Mouse (Mus musculus): Measurements from ENCODE around the gene Hras.

Hras gene

DNA sequence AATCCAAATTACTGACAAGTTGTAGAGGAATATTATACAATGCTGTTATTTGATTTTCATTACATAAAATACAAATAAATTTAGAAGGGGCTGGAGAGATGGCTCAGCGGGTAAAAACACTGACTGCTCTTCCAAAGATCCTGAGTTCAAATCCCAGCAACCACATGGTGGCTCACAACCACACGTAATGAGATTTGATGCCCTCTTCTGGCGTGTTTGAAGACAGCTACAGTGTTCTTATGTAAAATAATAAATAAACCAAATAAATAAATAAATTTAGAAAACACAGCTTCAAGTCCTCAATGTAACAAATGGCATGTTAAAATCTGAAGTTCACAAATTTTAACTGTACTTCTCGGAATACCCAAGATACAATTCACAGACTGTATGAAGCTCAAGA, 18.7 kb downstream of the Hras start:
- no peak for DNase-seq (ENCODE audit: low spot score)

DNA sequence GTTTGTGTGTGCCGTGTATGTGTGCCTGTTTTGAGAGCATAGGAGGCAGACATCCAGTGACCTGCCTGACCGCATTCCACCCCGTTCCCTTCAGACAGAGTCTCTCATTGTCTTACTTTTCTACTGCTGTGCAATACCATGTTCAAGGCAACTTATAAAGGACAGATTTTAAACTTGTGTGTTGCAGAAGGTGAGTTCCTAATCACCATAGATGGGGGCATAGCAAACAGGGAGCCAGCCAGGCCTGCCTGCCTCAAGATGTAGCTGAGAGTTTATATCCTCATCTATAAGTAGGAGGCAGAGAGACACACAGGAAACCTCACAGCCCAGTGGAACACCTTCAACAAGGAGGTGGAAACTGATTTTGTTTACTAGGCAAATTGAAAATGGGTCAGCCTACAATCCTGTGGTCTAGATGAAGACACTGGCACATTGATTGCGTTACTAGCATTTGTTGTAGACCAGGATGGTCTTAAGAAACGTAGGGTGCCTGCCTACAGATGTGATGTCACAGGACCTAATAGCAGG, 20.4 kb downstream of the Hras start:
- DNase-seq (ENCODE audit: low spot score), result no peak

DNA sequence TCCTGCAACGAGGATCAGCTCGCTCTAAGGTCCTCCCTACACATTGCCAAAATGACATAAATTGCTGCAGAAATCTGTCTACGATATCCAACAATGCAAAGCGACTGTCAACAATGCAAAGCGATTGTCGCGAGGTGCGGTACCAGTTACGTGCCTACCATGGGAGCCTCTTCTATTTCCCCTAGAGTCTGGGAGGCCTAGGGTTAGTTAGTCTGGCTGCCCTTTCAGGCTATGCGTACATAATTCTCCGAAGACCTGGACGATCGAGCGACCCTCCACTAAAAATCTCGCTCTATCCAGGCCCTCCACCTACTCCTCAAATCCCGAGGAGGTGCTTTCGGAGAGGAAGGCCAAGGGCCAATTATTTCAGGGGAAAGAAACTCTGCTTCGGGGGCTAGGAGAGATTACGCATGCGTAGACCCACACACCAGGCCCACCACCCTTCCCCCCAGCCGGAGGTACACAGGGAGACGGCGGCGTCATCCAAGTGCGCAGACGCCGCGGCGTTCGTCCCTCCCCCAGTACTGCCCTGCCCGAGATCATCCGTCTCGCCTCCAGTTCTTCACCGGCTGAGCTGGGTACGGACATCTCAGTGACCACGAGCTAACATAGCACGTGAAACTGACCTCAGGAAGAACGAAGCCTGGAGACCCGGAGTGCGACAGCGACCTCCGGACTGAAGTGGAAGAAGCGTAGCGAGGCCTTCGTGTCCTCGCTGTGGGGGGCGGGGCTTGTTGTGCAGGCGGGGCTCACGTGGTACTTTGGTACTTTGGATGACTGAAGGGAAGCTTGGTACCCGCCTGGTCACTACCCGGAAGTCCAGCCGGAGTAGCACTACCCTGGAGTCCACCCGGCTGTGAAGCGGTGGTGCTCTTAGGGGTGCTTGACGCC, 21.4 kb downstream of the Hras start, which contains the start of gene Rnh1:
Gene Rnh1, minus strand, starts transcription at position 742 of the 891 bp plus-strand sequence.
- peak; percentile 93 for DNase-seq (ENCODE audit: low spot score)

DNA sequence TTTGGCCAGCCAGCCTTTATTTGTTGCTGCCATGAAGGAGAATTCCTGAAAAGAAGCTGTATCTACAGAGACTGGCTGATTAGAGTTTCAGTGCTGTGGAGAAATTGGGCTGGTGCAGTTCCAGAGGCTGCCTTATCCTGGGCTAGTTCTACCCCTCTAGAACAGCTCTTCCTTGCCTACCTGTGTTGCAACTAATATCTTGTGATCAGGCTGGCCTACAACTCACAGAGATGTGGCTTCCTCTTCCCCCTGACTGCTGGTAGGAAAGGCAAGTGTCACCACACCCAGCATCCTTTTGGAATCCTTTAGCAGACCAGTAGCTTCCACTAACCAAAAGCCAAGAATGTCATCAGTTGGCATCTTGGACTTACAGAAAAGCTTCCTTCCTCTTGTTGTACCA, 23.9 kb downstream of the Hras start:
- no peak for DNase-seq (ENCODE audit: low spot score)

DNA sequence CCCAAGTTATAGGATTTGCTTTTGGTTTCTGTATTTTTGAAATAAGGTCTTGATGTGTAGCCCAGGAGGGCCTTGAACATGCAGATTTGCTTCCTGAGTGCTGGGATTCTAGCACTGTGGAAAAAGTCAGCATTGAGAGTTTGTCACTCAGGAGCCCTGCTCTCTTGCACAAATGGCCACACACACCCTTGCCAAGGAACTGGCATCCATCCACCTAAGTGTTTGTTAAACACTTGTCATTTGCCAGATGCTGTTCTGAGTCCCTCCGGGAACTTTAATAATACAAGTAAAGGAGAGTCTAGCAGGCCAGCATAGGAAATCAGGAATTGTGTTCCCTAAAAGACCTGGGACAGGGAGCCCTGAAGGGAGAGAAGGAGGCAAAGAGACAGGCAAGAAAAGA, 24.5 kb downstream of the Hras start:
- peak; percentile 40 for DNase-seq (ENCODE audit: low spot score)

DNA sequence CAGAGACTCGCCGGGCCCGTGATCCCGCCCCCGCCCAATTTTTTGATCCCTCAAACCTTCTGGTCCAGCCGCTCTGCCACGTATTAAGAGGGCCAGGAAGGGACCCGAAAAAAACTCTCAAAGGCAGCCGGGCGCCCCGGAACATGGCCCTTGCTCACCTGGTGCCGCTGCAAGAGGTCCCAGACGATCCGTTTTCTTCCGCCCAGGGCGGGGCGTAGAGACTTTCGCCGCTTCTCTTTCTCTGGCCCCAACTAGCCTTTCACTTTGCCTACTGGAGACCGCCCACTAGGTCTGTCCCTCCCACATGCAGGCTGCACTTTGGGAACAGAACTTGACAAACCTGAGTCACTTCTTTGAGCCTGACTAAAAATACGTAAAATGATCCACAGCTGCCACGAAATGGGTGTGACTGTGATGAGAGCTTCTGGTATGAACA, 25.3 kb downstream of the Hras start:
- peak; percentile 77 for DNase-seq (ENCODE audit: low spot score)

DNA sequence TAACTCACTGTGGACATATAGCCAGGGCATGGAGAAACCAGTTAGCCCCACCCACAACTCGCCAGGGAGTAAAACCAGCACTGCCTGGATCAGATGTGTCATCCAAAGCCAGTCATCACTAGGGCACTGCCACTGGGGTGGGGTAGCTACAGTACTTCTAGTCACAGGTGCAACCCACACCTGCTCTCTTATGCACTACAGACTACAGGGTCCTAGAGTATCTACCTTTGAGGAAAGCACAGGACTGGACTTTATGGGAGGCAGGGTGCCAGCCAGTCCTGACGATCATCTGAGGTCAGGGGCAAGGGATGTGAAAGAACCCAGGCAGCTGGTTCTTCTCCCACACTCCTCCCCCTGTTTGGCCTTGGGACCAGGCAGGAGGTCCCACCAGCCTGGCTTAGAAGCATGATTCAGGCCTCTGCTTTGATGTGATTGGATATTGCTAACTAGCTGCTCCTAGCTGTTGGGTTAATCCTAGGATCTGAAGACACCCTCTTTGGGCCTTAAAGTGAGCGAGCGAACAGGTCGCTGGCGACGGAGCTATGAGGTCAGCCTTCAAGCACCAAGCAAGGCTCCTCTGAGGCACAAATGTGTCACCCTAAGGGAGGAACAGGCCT, 25.8 kb downstream of the Hras start:
- DNase-seq (ENCODE audit: low spot score), result peak; percentile 70

DNA sequence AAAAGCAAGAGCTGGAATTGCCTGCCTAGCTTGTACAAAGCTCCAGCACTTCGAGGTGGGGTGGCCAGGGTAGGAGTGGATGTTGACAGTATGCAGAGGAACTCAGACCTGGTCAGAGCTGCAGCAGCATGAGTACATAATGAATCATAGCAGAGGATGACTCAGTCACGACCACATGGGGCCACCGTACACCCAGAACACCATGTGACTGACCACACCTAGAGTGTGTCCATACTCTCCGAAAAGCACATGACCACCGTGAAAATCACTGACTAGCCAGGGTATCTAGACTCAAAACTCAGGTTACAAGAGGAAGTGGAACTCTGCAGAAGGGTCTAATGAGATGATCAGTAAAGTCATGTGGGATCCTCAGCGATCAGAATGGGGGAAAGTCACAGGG, 29.0 kb downstream of the Hras start:
- DNase-seq (ENCODE audit: low spot score), result peak; percentile 70

DNA sequence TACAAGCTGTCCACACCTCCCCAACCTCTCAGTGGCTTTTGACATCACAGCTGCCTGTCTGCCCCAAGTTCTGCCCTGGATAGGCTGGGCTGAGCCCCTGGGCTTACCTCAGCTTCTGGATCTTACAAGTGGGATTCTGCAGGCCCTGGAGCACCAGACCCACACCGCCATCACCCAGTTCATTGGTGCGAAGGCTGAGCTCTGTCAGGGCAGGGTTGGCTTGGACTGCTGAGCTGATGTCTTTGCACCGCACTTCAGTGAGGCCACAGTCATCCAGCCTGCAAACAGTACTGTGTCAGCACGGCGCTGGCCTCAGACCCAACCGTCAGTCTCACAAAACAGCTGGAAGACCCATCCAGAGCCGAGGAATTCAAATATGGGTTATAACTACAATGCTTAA, 29.4 kb downstream of the Hras start:
- DNase-seq (ENCODE audit: low spot score), result no peak

DNA sequence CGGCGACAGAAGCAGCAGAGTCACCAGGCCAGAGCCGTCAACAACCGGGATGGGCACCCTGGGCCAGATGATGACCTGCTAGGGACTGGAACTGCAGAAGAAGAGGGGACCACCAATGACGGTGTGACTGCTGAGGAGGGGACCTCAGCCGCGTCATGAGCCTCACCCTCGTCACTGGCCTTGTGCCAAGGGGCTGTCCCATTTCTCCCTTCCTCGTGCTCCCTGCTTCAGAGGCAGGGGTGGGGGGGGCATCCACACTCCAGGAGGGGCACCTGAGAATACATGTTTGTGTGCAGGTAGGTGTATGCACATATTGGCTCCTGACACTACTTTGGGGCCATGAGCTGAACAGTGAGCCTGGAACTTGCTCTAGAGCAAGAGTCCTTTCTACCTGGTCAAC, 38.4 kb downstream of the Hras start:
- no peak for DNase-seq (ENCODE audit: low spot score)

DNA sequence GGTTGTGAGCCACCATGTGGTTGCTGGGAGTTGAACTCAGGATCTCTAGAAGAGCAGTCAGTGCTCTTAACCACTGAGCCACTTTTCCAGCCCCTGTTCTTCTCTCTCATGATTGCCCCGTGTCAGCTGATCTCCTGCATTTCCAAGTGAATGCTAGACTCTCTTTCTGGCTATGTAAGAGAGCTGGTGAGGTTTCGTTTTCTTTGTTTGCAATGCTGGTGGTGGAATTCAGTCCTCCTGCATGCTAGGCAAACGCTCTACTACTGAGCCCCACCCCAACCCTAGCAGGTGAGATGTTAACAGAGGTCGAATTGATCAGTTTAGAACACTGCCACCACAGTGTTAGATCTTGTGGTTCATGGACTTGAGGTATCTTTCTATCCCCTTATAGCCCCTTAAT, 45.2 kb downstream of the Hras start:
- DNase-seq (ENCODE audit: low spot score), result no peak

DNA sequence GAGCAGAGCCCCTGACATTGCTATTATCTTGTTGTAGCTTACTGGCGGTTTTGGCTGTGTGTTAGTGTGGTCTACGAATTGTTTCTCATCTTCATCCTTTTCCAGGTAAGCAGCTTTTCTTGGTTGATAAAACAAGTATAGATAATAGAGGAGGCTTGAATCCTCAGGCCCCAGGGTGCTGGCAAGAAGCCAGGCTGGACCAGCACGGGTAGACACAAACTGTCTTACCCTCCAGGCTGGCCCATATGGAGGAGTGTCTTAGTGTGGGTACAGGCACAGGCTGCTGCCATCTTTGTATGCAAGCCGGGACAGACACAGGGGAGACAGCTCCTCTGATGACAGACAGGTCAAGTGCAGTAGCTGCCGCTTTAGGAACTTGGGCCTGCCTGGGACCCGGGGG, 46.8 kb downstream of the Hras start:
- DNase-seq (ENCODE audit: low spot score), result no peak

DNA sequence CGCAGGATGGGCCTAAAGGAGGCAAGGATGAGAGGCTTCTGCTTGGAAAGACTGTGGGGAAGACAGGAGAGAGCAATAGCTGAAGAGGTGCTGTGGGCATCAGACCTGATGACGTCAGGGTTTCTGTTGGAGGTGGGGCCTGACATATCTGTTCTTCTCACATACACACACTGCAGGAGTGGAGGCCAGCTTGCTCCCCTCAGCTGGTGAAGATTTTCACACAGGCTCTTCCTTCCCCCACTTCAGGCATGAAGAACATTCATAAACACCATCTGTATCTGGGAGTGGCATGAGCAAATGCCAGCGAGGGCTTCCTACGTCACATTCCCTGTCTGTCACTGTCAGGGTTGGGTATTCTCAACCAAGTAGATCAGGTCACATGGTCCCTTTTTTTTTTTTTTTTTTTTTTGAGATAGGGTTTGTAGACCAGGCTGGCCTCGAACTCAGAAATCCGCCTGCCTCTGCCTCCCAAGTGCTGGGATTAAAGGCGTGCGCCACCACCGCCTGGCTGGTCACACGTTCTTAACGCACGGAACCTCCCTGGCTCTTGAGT, 47.7 kb downstream of the Hras start:
- no peak for DNase-seq (ENCODE audit: low spot score)

DNA sequence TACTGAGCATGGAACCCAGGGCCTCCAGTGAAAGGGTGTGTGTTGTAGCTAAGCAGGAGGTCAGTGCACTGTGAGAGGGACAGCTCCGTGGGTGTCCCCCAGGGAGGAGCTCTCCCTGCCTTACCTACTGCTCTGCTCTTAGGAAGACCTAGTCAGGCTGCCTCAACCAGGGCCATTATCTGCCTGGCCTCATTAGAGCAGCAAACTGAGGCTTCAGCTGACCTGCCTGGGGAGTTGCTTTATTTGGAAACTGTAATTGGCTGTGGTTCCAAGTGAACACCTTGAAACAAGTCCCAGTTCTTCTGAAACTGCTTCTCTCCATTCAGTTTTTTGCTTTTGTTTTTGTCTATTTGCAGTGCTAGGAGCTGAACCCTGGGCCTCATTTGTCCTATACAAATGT, 48.4 kb downstream of the Hras start:
- DNase-seq (ENCODE audit: low spot score), result no peak

DNA sequence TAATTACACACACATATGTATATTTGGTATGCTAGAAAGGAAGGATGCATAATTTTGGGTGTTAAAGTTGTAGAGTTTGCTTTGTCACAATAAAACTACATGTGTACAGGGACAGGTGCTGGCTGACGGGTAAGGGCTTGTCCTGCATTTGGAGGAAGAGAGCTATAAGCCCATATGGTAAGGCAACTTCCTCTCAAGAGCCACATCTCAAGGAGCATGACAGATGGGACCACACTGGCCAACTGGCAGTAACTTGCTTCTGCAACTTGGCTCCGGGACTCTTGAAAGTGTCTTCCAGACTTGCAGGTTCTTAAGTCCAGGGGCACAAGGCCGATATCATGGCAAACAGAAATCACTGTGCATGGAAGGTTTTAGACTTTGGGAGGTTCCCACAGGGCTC, 49.2 kb downstream of the Hras start:
- DNase-seq (ENCODE audit: low spot score), result no peak

DNA sequence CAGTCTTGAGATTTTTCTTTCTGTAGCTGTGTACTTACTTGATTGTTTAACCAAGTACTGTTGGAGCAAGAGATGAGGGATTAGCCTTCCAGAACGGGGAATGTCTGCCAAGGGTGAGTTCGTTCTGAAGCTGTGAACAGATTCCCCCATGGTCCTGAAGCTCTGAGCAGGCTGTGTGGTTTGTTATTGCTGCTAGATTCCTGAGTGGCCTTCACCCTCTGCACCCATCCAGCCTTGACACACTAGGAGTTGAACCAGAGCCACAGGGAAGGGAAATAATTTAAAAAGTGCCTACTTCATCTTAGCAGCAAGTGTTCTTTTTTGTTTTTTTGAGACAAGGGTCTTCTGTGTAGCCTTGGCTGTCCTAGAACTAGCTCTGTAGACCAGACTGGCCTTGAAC, 49.9 kb downstream of the Hras start:
- no peak for DNase-seq (ENCODE audit: low spot score)

DNA sequence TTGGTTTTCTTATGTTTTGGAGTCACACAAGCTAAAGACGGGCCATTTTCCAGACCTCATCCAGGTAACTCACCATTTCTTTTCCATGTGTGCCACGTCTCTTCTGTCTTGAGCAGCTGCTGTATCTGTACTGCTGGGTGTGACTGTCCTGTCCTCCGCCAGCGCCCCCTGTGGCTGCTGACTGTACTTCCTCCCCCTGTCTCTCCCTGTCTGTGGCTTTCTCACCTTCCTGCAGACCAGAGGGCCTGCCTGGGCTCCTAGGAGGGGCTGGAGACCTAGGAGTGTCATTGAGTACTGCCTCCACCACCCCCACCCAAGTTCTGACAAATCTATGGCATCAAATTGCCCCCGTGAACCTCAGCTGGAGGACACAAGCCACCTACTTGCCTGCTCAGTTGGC, 50.7 kb downstream of the Hras start:
- no peak for DNase-seq (ENCODE audit: low spot score)

DNA sequence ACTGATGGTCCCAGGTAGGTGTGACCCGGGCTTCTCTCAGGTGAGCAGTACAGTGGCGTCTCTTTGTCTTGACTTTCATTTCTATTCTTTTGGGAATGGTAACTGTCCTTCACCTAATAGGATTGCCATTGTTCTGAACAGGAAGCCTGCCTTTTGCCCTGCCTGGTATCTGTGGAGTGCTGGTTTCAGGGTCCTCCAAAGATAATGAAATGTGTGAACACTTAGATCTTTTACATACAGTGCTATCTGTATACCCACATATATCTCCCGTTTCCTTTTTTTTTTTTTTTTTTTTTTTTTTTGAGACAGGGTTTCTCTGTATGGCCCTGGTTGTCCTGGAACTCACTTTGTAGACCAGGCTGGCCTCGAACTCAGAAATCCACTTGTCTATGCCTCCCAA, 52.5 kb downstream of the Hras start:
- no peak for DNase-seq (ENCODE audit: low spot score)

All from MN1 (cell line).